Mouse (Mus musculus) neural tube, embryonic 11.5 days (tissue): Measurements from ENCODE around the gene Apobec3. TPM values are rescaled to one million over a fixed set of nuclear protein-coding genes. Genes with fewer than 3 reads are reported as not detected.
"Not testable (repeated sequence)": the region's sequence is repeated elsewhere in the genome, so short reads cannot be mapped to it uniquely, and the experiment has no call there.

Source experiments
- ATAC-seq: fragments of 200-750 bp; cut with Nextera tagmentation; 2 replicates; pipeline ENCODE4 v1.8.0; 2017; ENCODE audit warnings: moderate number of reproducible peaks, mild to moderate bottlenecking, moderate TSS enrichment, moderate library complexity; ENCODE audit not compliant: insufficient read depth, low FRiP score, low TSS enrichment
- DNase-seq: peaks from one replicate; pipeline ENCODE4 v3.0.0-alpha.2; 2015; ENCODE audit warnings: low spot score
- H3K27ac ChIP-seq: fragments of 300-500 bp; sonication (generic); 2 replicates; pipeline ENCODE4 v1.5.1; 2014; ENCODE audit warnings: low read depth, mild to moderate bottlenecking, low read length
- H3K27me3 ChIP-seq: fragments of 300-500 bp; sonication (generic); 2 replicates; pipeline ENCODE4 v1.6.1; 2014; ENCODE audit warnings: mild to moderate bottlenecking, low read length, mixed read lengths; ENCODE audit not compliant: control insufficient read depth, insufficient read depth
- H3K36me3 ChIP-seq: fragments of 300-500 bp; sonication (generic); 2 replicates; pipeline ENCODE4 v1.6.1; 2014; ENCODE audit warnings: mild to moderate bottlenecking, low read length, moderate library complexity, mixed read lengths; ENCODE audit not compliant: control insufficient read depth, insufficient read depth
- H3K4me1 ChIP-seq: fragments of 300-500 bp; sonication (generic); 2 replicates; pipeline ENCODE4 v1.6.1; 2014; ENCODE audit warnings: low read length, mixed read lengths; ENCODE audit not compliant: control insufficient read depth, insufficient read depth
- H3K4me2 ChIP-seq: fragments of 300-500 bp; sonication (generic); 2 replicates; pipeline ENCODE4 v1.6.1; 2014; ENCODE audit warnings: low read depth, mild to moderate bottlenecking, moderate library complexity
- H3K4me3 ChIP-seq: fragments of 300-500 bp; sonication (generic); 2 replicates; pipeline ENCODE4 v1.5.1; 2014; ENCODE audit warnings: low read depth, low read length
- H3K9ac ChIP-seq: fragments of 300-500 bp; sonication (generic); 2 replicates; pipeline ENCODE4 v1.6.1; 2014; ENCODE audit warnings: mild to moderate bottlenecking, low read length
- H3K9me3 ChIP-seq: fragments of 300-500 bp; sonication (generic); 2 replicates; pipeline ENCODE4 v1.6.1; 2016; ENCODE audit warnings: low read length; ENCODE audit not compliant: control insufficient read depth
- WGBS: fragments of 180-500 bp; shearing (Covaris S2); extraction: QIAGEN DNeasy Blood & Tissue Kit; methylation state at CpG from one replicate; pipeline ENCODE4 v1.1.7; 2014; 5-methylcytosine and 5-hydroxymethylcytosine counted together
- polyA plus RNA-seq: library from polyadenylated mRNA; unstranded; fragments of >200 nt; fragmentation: Nextera tagmentation; extraction: Ambion mirVana; gene quantifications from 2 replicates; pipeline ENCODE4 v1.2.1, GENCODE M21; 2014

The Apobec3 gene
- polyA plus RNA-seq, 1 experiment from 2014 or later, result 5.4 TPM

GRCm38 (mm10) chr15:79934776-79935175 is 43.3 kb downstream of the Apobec3 start:
- Histone ChIP-seq H3K9me3 (no peaks in the 10 kb centered on the region), H3K4me3 (peak overlapping the region; percentile 8; the same call in 1 of the 2 replicates), H3K36me3 (no peaks in the 10 kb centered on the region), H3K27me3 (peaks cover 32% of the 10 kb centered on the region), H3K4me2 (peak overlapping the region; percentile 22), H3K27ac (no peak overlapping the region), H3K9ac (no peak overlapping the region), H3K4me1 (peaks cover 5% of the 10 kb centered on the region; the same call in 1 of the 2 replicates)
- DNase-seq (peak; percentile 25), ATAC-seq (no peak)
- 3% methylated on average over 10 of the region's 10 CpGs for WGBS

- H3K4me1 ChIP-seq, result peaks cover 5% of the 10 kb centered on the region; the same call in 1 of the 2 replicates
- H3K9ac ChIP-seq, result no peak overlapping the region
- H3K27ac ChIP-seq, result no peak overlapping the region
- peaks cover 31% of the 10 kb centered on the region for H3K27me3 ChIP-seq
- H3K9me3 ChIP-seq, result no peaks in the 10 kb centered on the region
- no peak for DNase-seq
- WGBS, result 26% methylated on average over 9 of the region's 9 CpGs
- no peak for ATAC-seq
- H3K36me3 ChIP-seq, result no peaks in the 10 kb centered on the region
- no peak overlapping the region for H3K4me3 ChIP-seq
- no peak overlapping the region for H3K4me2 ChIP-seq
Observed at GRCm38 (mm10) chr15:79935654-79936373, 44.4 kb downstream of the Apobec3 start.

- no peak overlapping the region for H3K4me2 ChIP-seq
- H3K4me1 ChIP-seq, result peaks cover 5% of the 10 kb centered on the region; the same call in 1 of the 2 replicates
- 69% methylated on average over 7 of the region's 7 CpGs for whole genome bisulfite sequencing
- no peak overlapping the region for H3K9ac ChIP-seq
- no peaks in the 10 kb centered on the region for H3K9me3 ChIP-seq
- H3K4me3 ChIP-seq, result no peak overlapping the region
- ATAC-seq (no peak), DNase-seq (no peak)
- H3K27ac ChIP-seq, result no peak overlapping the region
- no peaks in the 10 kb centered on the region for H3K36me3 ChIP-seq
- peaks cover 27% of the 10 kb centered on the region for H3K27me3 ChIP-seq
Observed at GRCm38 (mm10) chr15:79936374-79936751, 44.9 kb downstream of the Apobec3 start.

- Histone ChIP-seq H3K36me3 (no peaks in the 10 kb centered on the region), H3K4me1 (peaks cover 3% of the 10 kb centered on the region; the same call in 1 of the 2 replicates), H3K9me3 (no peaks in the 10 kb centered on the region), H3K27ac (no peak overlapping the region), H3K4me2 (no peak overlapping the region), H3K27me3 (0 out of 2 replicates have a peak, but pooled peaks cover 2% of the 10 kb centered on the region), H3K4me3 (no peak overlapping the region), H3K9ac (no peak overlapping the region)
- DNase-seq (no peak), ATAC-seq (no peak)
- WGBS, result 90% methylated on average over 12 of the region's 12 CpGs
Observed at GRCm38 (mm10) chr15:79939020-79939419, 47.6 kb downstream of the Apobec3 start.

GRCm38 (mm10) chr15:79939501-79939900 is 48.0 kb downstream of the Apobec3 start:
- DNase-seq, result not testable (repeated sequence)
- WGBS, result 90% methylated on average over 5 of the region's 7 CpGs

GRCm38 (mm10) chr15:79939913-79940312 is 48.5 kb downstream of the Apobec3 start:
- DNase-seq (no peak), ATAC-seq (no peak)
- no peaks in the 10 kb centered on the region for H3K9me3 ChIP-seq
- H3K27ac ChIP-seq, result no peak overlapping the region
- no peak overlapping the region for H3K4me2 ChIP-seq
- H3K27me3 ChIP-seq, result 0 out of 2 replicates have a peak, but pooled peaks cover 2% of the 10 kb centered on the region
- H3K4me3 ChIP-seq, result no peak overlapping the region
- H3K4me1 ChIP-seq, result no peaks in the 10 kb centered on the region
- H3K36me3 ChIP-seq, result no peaks in the 10 kb centered on the region
- WGBS, result 88% methylated on average over 16 of the region's 16 CpGs
- no peak overlapping the region for H3K9ac ChIP-seq

More at GRCm38 (mm10) chr15:79939501-79939900, 48.0 kb downstream of the Apobec3 start:
- not testable (repeated sequence) for H3K4me2 ChIP-seq, H3K9me3 ChIP-seq, H3K4me1 ChIP-seq, H3K36me3 ChIP-seq, H3K9ac ChIP-seq, ATAC-seq, H3K27me3 ChIP-seq, H3K27ac ChIP-seq, H3K4me3 ChIP-seq

GRCm38 (mm10) chr15:79940932-79941331 is 49.5 kb downstream of the Apobec3 start:
- H3K4me3 ChIP-seq, result no peak overlapping the region
- no peak overlapping the region for H3K27ac ChIP-seq
- no peaks in the 10 kb centered on the region for H3K9me3 ChIP-seq
- no peaks in the 10 kb centered on the region for H3K4me1 ChIP-seq
- DNase-seq (peak; percentile 58), ATAC-seq (no peak)
- H3K9ac ChIP-seq, result no peak overlapping the region
- 0 out of 2 replicates have a peak, but pooled peaks cover 2% of the 10 kb centered on the region for H3K27me3 ChIP-seq
- no peak overlapping the region for H3K4me2 ChIP-seq
- WGBS, result 25% methylated on average over 8 of the region's 8 CpGs
- H3K36me3 ChIP-seq, result no peaks in the 10 kb centered on the region

GRCm38 (mm10) chr15:79942541-79942940 is 51.1 kb downstream of the Apobec3 start:
- H3K4me1 ChIP-seq, result no peaks in the 10 kb centered on the region
- ATAC-seq, result no peak
- H3K4me2 ChIP-seq, result no peak overlapping the region
- no peak overlapping the region for H3K9ac ChIP-seq
- no peak for DNase-seq
- H3K4me3 ChIP-seq, result no peak overlapping the region
- no peaks in the 10 kb centered on the region for H3K36me3 ChIP-seq
- H3K27ac ChIP-seq, result no peak overlapping the region
- WGBS, result 78% methylated on average over 6 of the region's 6 CpGs
- H3K9me3 ChIP-seq, result no peaks in the 10 kb centered on the region
- no peaks in the 10 kb centered on the region for H3K27me3 ChIP-seq

GRCm38 (mm10) chr15:79943584-79943983 is 52.1 kb downstream of the Apobec3 start:
- Histone ChIP-seq H3K4me1 (no peaks in the 10 kb centered on the region), H3K36me3 (no peaks in the 10 kb centered on the region), H3K27ac (no peak overlapping the region), H3K9me3 (no peaks in the 10 kb centered on the region), H3K4me2 (no peak overlapping the region), H3K4me3 (no peak overlapping the region), H3K9ac (no peak overlapping the region), H3K27me3 (no peaks in the 10 kb centered on the region)
- WGBS, result 84% methylated on average over 3 of the region's 3 CpGs
- ATAC-seq (no peak), DNase-seq (no peak)
